Mouse (Mus musculus) adrenal gland, postnatal 14 days (tissue): ENCODE results near the gene Ubtd2. TPM values are rescaled to one million over a fixed set of nuclear protein-coding genes. Genes with fewer than 3 reads are reported as not detected.

Experiments used
- DNase-seq: peaks from one replicate; pipeline ENCODE4 v3.0.0; 2021; ENCODE audit warnings: mixed read lengths
- total RNA-seq: library from RNA; stranded (reverse); gene quantifications from 2 replicates; pipeline ENCODE4 v1.2.3, GENCODE M21; 2021

Ubtd2 gene
- total RNA-seq, 1 experiment from 2014 or later, result 17.3 TPM

GRCm38 (mm10) chr11:32545605-32546004 is 90.4 kb downstream of the Ubtd2 start:
- no peak for DNase-seq

- DNase-seq, result peak; percentile 75
Measured at GRCm38 (mm10) chr11:32546483-32546882, 91.3 kb downstream of the Ubtd2 start.

- DNase-seq, result no peak
Measured at GRCm38 (mm10) chr11:32547391-32547947, 92.3 kb downstream of the Ubtd2 start.

GRCm38 (mm10) chr11:32548240-32548639 is 93.1 kb downstream of the Ubtd2 start:
- DNase-seq, result no peak

GRCm38 (mm10) chr11:32549236-32549635 is 94.1 kb downstream of the Ubtd2 start:
- no peak for DNase-seq

GRCm38 (mm10) chr11:32550102-32550501 is 94.9 kb downstream of the Ubtd2 start:
- DNase-seq, result no peak

- DNase-seq, result no peak
Measured at GRCm38 (mm10) chr11:32551056-32551455, 95.9 kb downstream of the Ubtd2 start.

GRCm38 (mm10) chr11:32551579-32552297 is 96.6 kb downstream of the Ubtd2 start:
- DNase-seq, result no peak

GRCm38 (mm10) chr11:32552401-32553090 is 97.4 kb downstream of the Ubtd2 start:
- DNase-seq, result peak; percentile 60

- no peak for DNase-seq
Measured at GRCm38 (mm10) chr11:32553311-32554140, 98.4 kb downstream of the Ubtd2 start.

- no peak for DNase-seq
Measured at GRCm38 (mm10) chr11:32554141-32555091, 99.2 kb downstream of the Ubtd2 start.

- no peak for DNase-seq
Measured at GRCm38 (mm10) chr11:32555103-32555689, 100.0 kb downstream of the Ubtd2 start.

- DNase-seq, result no peak
Measured at GRCm38 (mm10) chr11:32556333-32556990, 101.3 kb downstream of the Ubtd2 start.

- DNase-seq, result no peak
Measured at GRCm38 (mm10) chr11:32558026-32558425, 102.9 kb downstream of the Ubtd2 start.

GRCm38 (mm10) chr11:32558677-32559076 is 103.5 kb downstream of the Ubtd2 start:
- no peak for DNase-seq

- DNase-seq, result no peak
Measured at GRCm38 (mm10) chr11:32560015-32560770, 105.0 kb downstream of the Ubtd2 start.

GRCm38 (mm10) chr11:32561465-32562355 is 106.5 kb downstream of the Ubtd2 start:
- DNase-seq, result no peak

GRCm38 (mm10) chr11:32562706-32563105 is 107.5 kb downstream of the Ubtd2 start:
- no peak for DNase-seq

GRCm38 (mm10) chr11:32563660-32564059 is 108.5 kb downstream of the Ubtd2 start:
- no peak for DNase-seq
